Mouse (Mus musculus) forebrain, embryonic 16.5 days (tissue): ENCODE measurements around the gene Ifitm2. TPM values are rescaled to one million over a fixed set of nuclear protein-coding genes. Genes with fewer than 3 reads are reported as not detected.

ENCODE experiments used
- ATAC-seq: fragments of 200-750 bp; cut with Nextera tagmentation; 2 replicates; pipeline ENCODE4 v1.8.0; 2017; ENCODE audit warnings: mild to moderate bottlenecking, moderate library complexity
- H3K27ac ChIP-seq: fragments of 300-500 bp; sonication (generic); 2 replicates; pipeline ENCODE4 v1.5.1; 2014; ENCODE audit warnings: low read length, control low read depth
- H3K27me3 ChIP-seq: fragments of 300-500 bp; sonication (generic); replicated peaks from 2 replicates; pipeline ENCODE4 v1.6.1; 2014; ENCODE audit warnings: low read length; ENCODE audit not compliant: control insufficient read depth, insufficient read depth
- H3K36me3 ChIP-seq: fragments of 300-500 bp; sonication (generic); 2 replicates; pipeline ENCODE4 v1.6.1; 2014; ENCODE audit not compliant: control insufficient read depth, insufficient read depth
- H3K4me1 ChIP-seq: fragments of 300-500 bp; sonication (generic); replicated peaks from 2 replicates; pipeline ENCODE4 v1.6.1; 2014; ENCODE audit warnings: low read length; ENCODE audit not compliant: control insufficient read depth, insufficient read depth
- H3K4me2 ChIP-seq: fragments of 300-500 bp; sonication (generic); 2 replicates; pipeline ENCODE4 v1.6.1; 2014; ENCODE audit warnings: mild to moderate bottlenecking, low read length, control low read depth
- H3K4me3 ChIP-seq: fragments of 300-500 bp; sonication (generic); replicated peaks from 2 replicates; pipeline ENCODE4 v1.5.1; 2014; ENCODE audit warnings: mild to moderate bottlenecking, low read length, control low read depth
- H3K9ac ChIP-seq: fragments of 300-500 bp; sonication (generic); replicated peaks from 2 replicates; pipeline ENCODE4 v1.6.1; 2014; ENCODE audit warnings: low read depth, low read length, control low read depth
- H3K9me3 ChIP-seq: fragments of 300-500 bp; sonication (generic); 2 replicates; pipeline ENCODE4 v1.6.1; 2016; ENCODE audit warnings: low read length; ENCODE audit not compliant: control insufficient read depth
- WGBS: fragments of 180-500 bp; shearing (Covaris S2); extraction: QIAGEN DNeasy Blood & Tissue Kit; methylation state at CpG from one replicate; pipeline ENCODE4 v1.1.7; 2014; 5-methylcytosine and 5-hydroxymethylcytosine counted together
- polyA plus RNA-seq: library from polyadenylated mRNA; unstranded; fragments of >200 nt; fragmentation: Nextera tagmentation; extraction: Ambion mirVana; gene quantifications from 2 replicates; pipeline ENCODE4 v1.2.1, GENCODE M21; 2015

The Ifitm2 gene
- polyA plus RNA-seq, 1 experiment from 2014 or later, result 126 TPM

GRCm38 (mm10) chr7:140914031-140914690 is 41.6 kb downstream of the Ifitm2 start:
- no peak for ATAC-seq
- H3K9me3 ChIP-seq, result no peaks in the 10 kb centered on the region
- H3K36me3 ChIP-seq, result no peaks in the 10 kb centered on the region
- H3K4me3 ChIP-seq, result no peak overlapping the region
- no peak overlapping the region for H3K4me2 ChIP-seq
- H3K4me1 ChIP-seq, result no peaks in the 10 kb centered on the region
- H3K27me3 ChIP-seq, result no peaks in the 10 kb centered on the region
- H3K27ac ChIP-seq, result no peak overlapping the region
- no peak overlapping the region for H3K9ac ChIP-seq
- 81% methylated on average over 8 of the region's 8 CpGs for WGBS

- ATAC-seq, result no peak
- H3K4me3 ChIP-seq, result no peak overlapping the region
- no peaks in the 10 kb centered on the region for H3K36me3 ChIP-seq
- no peak overlapping the region for H3K9ac ChIP-seq
- H3K4me1 ChIP-seq, result peaks cover 5% of the 10 kb centered on the region
- H3K9me3 ChIP-seq, result no peaks in the 10 kb centered on the region
- H3K27ac ChIP-seq, result no peak overlapping the region
- WGBS, result 77% methylated on average over 5 of the region's 5 CpGs
- no peak overlapping the region for H3K4me2 ChIP-seq
- no peaks in the 10 kb centered on the region for H3K27me3 ChIP-seq
Observed at GRCm38 (mm10) chr7:140912846-140913482, 42.8 kb downstream of the Ifitm2 start.

- ATAC-seq, result no peak
- 78% methylated on average over 3 of the region's 3 CpGs for WGBS
- Histone ChIP-seq H3K27me3 (no peaks in the 10 kb centered on the region), H3K9me3 (no peaks in the 10 kb centered on the region), H3K9ac (no peak overlapping the region), H3K27ac (no peak overlapping the region), H3K4me2 (no peak overlapping the region), H3K4me1 (peaks cover 5% of the 10 kb centered on the region), H3K4me3 (no peak overlapping the region), H3K36me3 (no peaks in the 10 kb centered on the region)
Observed at GRCm38 (mm10) chr7:140912293-140912692, 43.5 kb downstream of the Ifitm2 start.

- H3K9me3 ChIP-seq, result no peaks in the 10 kb centered on the region
- peaks cover 5% of the 10 kb centered on the region for H3K4me1 ChIP-seq
- H3K36me3 ChIP-seq, result no peaks in the 10 kb centered on the region
- H3K4me2 ChIP-seq, result peak overlapping the region; percentile 67
- no peak overlapping the region for H3K27ac ChIP-seq
- peak overlapping the region; percentile 39 for H3K4me3 ChIP-seq
- WGBS, result 2% methylated on average over 19 of the region's 19 CpGs
- H3K9ac ChIP-seq, result no peak overlapping the region
- H3K27me3 ChIP-seq, result no peaks in the 10 kb centered on the region
- peak; percentile 45; the same call in 1 of the 2 replicates for ATAC-seq
Observed at GRCm38 (mm10) chr7:140908634-140909107, 47.1 kb downstream of the Ifitm2 start.

- Histone ChIP-seq H3K9me3 (no peaks in the 10 kb centered on the region), H3K27me3 (no peaks in the 10 kb centered on the region), H3K4me2 (no peak overlapping the region), H3K4me1 (peaks cover 8% of the 10 kb centered on the region), H3K9ac (no peak overlapping the region), H3K27ac (no peak overlapping the region), H3K4me3 (no peak overlapping the region), H3K36me3 (no peaks in the 10 kb centered on the region)
- no peak for ATAC-seq
- 56% methylated on average over 7 of the region's 7 CpGs for WGBS
Observed at GRCm38 (mm10) chr7:140908181-140908580, 47.6 kb downstream of the Ifitm2 start.

- Histone ChIP-seq H3K27me3 (no peaks in the 10 kb centered on the region), H3K4me3 (no peak overlapping the region), H3K36me3 (no peaks in the 10 kb centered on the region), H3K4me1 (peaks cover 10% of the 10 kb centered on the region), H3K4me2 (no peak overlapping the region), H3K27ac (no peak overlapping the region), H3K9ac (no peak overlapping the region), H3K9me3 (no peaks in the 10 kb centered on the region)
- WGBS, result 85% methylated on average over 7 of the region's 7 CpGs
- ATAC-seq, result no peak
Observed at GRCm38 (mm10) chr7:140907697-140908096, 48.1 kb downstream of the Ifitm2 start.

GRCm38 (mm10) chr7:140907131-140907530 is 48.7 kb downstream of the Ifitm2 start:
- Histone ChIP-seq H3K4me3 (no peak overlapping the region), H3K27ac (no peak overlapping the region), H3K36me3 (no peaks in the 10 kb centered on the region), H3K4me1 (peaks cover 10% of the 10 kb centered on the region), H3K9ac (no peak overlapping the region), H3K27me3 (no peaks in the 10 kb centered on the region), H3K9me3 (no peaks in the 10 kb centered on the region), H3K4me2 (no peak overlapping the region)
- 86% methylated on average over 13 of the region's 13 CpGs for WGBS
- no peak for ATAC-seq

- WGBS, result 90% methylated on average over 2 of the region's 2 CpGs
Observed at GRCm38 (mm10) chr7:140905642-140906081, 50.1 kb downstream of the Ifitm2 start.

More at GRCm38 (mm10) chr7:140905642-140906081, 50.1 kb downstream of the Ifitm2 start:
- no peak overlapping the region for H3K4me2 ChIP-seq
- no peak overlapping the region for H3K4me3 ChIP-seq
- no peak overlapping the region for H3K27ac ChIP-seq
- no peak for ATAC-seq
- H3K36me3 ChIP-seq, result no peaks in the 10 kb centered on the region
- H3K4me1 ChIP-seq, result peaks cover 10% of the 10 kb centered on the region
- H3K9me3 ChIP-seq, result no peaks in the 10 kb centered on the region
- H3K27me3 ChIP-seq, result no peaks in the 10 kb centered on the region
- no peak overlapping the region for H3K9ac ChIP-seq
